Mouse (Mus musculus) hindbrain, embryonic 12.5 days (tissue): ENCODE data around the gene Vmn2r83. TPM values are rescaled to one million over a fixed set of nuclear protein-coding genes. Genes with fewer than 3 reads are reported as not detected.

Experiments used
- ATAC-seq: fragments of 200-750 bp; cut with Nextera tagmentation; 2 replicates; pipeline ENCODE4 v1.8.0; 2017; ENCODE audit warnings: moderate TSS enrichment; ENCODE audit not compliant: low FRiP score
- H3K27ac ChIP-seq: fragments of 300-500 bp; sonication (generic); 2 replicates; pipeline ENCODE4 v1.5.1; 2016; ENCODE audit warnings: mild to moderate bottlenecking
- H3K27me3 ChIP-seq: fragments of 300-500 bp; sonication (generic); 2 replicates; pipeline ENCODE4 v1.6.1; 2016; ENCODE audit warnings: mild to moderate bottlenecking
- H3K36me3 ChIP-seq: fragments of 300-500 bp; sonication (generic); 2 replicates; pipeline ENCODE4 v1.6.1; 2016; ENCODE audit warnings: mild to moderate bottlenecking
- H3K4me1 ChIP-seq: fragments of 300-500 bp; sonication (generic); 2 replicates; pipeline ENCODE4 v1.6.1; 2016
- H3K4me2 ChIP-seq: fragments of 300-500 bp; sonication (generic); replicated peaks from 2 replicates; pipeline ENCODE4 v1.6.1; 2016; ENCODE audit warnings: mild to moderate bottlenecking
- H3K4me3 ChIP-seq: fragments of 300-500 bp; sonication (generic); 2 replicates; pipeline ENCODE4 v1.5.1; 2016; ENCODE audit warnings: mild to moderate bottlenecking
- H3K9ac ChIP-seq: fragments of 300-500 bp; sonication (generic); 2 replicates; pipeline ENCODE4 v1.6.1; 2016; ENCODE audit warnings: mild to moderate bottlenecking, moderate library complexity
- H3K9me3 ChIP-seq: fragments of 300-500 bp; sonication (generic); replicated peaks from 2 replicates; pipeline ENCODE4 v1.6.1; 2016; ENCODE audit warnings: mild to moderate bottlenecking
- WGBS: fragments of 180-500 bp; shearing (Covaris S2); methylation state at CpG from one replicate; pipeline ENCODE4 v1.1.7; 2016; 5-methylcytosine and 5-hydroxymethylcytosine counted together
- polyA plus RNA-seq: library from polyadenylated mRNA; unstranded; fragments of >200 nt; fragmentation: Nextera tagmentation; extraction: Ambion mirVana; gene quantifications from 2 replicates; pipeline ENCODE4 v1.2.1, GENCODE M21; 2016

Gene Vmn2r83
- polyA plus RNA-seq, 1 experiment from 2014 or later: 0.05 TPM

DNA sequence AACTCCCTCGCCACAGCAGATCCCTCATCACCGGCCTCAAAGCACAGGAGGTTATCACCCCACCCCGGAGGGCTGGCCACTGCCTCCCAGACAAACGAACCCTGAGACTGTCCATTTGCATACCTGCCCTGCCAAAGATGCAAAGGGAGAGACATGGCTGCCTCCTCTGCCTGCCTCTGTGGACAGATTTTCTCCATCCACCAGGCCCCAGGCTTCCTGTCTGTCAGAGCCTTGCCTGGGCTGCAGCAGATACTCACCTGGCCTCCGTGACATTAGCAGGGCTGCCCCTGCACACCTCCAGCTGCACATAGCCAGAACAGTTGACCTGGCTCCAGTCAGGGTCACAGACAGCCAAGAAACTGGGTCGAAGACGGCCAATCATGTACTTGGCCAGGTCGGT lies 61.7 kb downstream of the Vmn2r83 start:
- Histone ChIP-seq H3K36me3 (no peaks in the 10 kb centered on the region), H3K27ac (no peak overlapping the region), H3K4me1 (peaks cover 16% of the 10 kb centered on the region), H3K9me3 (no peaks in the 10 kb centered on the region), H3K27me3 (no peaks in the 10 kb centered on the region; the same call in 1 of the 2 replicates), H3K4me3 (no peak overlapping the region), H3K4me2 (no peak overlapping the region), H3K9ac (no peak overlapping the region)
- WGBS: 72% methylated on average over 8 of the region's 8 CpGs
- ATAC-seq: no peak

DNA sequence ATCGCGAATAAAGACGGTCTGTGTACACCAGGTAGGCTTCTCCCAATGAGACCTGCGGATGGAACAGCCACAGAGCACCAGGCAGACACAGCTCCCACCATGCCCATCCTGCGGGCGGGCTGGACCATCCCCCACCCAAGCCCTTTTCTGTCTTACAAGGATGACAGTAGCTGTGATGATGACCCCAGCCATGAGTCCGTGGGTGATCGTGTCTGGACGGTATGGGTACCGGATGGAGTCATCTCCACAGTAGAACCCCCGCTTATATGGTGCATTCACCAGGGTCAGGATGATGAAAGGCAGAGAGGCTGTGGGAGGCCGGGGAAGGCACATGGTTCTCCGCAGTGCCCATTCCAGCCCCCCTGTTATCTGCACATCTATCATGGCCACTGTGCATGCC lies 62.2 kb downstream of the Vmn2r83 start:
- Histone ChIP-seq H3K36me3 (no peaks in the 10 kb centered on the region), H3K4me1 (peaks cover 16% of the 10 kb centered on the region), H3K27me3 (no peaks in the 10 kb centered on the region; the same call in 1 of the 2 replicates), H3K4me2 (no peak overlapping the region), H3K4me3 (no peak overlapping the region), H3K9ac (no peak overlapping the region), H3K27ac (no peak overlapping the region), H3K9me3 (no peaks in the 10 kb centered on the region)
- WGBS: 92% methylated on average over 13 of the region's 13 CpGs
- no peak for ATAC-seq

DNA sequence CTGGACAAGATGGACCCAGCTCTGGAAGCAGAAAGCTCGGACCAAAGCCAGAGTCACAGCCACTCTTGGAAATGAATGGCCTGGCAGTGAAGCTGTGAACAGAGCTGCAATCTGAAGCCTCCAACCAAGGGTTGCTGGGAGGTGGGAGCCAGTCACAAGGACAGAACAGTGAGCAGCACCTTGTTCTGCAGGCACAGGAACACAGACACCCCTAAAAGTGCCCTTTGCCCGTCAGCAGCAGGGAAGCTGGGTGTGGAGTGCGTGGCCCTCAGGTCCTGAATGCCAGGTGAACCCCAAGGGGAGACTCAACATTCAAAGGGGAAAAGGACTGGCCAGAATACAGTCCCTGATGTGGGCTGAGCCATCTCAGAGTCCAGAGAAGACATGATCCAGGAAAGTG lies 63.1 kb downstream of the Vmn2r83 start:
- peaks cover 16% of the 10 kb centered on the region for H3K4me1 ChIP-seq
- H3K9me3 ChIP-seq: no peaks in the 10 kb centered on the region
- 80% methylated on average over 3 of the region's 3 CpGs for WGBS
- H3K9ac ChIP-seq: no peak overlapping the region
- no peak overlapping the region for H3K4me2 ChIP-seq
- H3K27me3 ChIP-seq: no peaks in the 10 kb centered on the region; the same call in 1 of the 2 replicates
- ATAC-seq: no peak
- H3K4me3 ChIP-seq: no peak overlapping the region
- no peaks in the 10 kb centered on the region for H3K36me3 ChIP-seq
- H3K27ac ChIP-seq: no peak overlapping the region

DNA sequence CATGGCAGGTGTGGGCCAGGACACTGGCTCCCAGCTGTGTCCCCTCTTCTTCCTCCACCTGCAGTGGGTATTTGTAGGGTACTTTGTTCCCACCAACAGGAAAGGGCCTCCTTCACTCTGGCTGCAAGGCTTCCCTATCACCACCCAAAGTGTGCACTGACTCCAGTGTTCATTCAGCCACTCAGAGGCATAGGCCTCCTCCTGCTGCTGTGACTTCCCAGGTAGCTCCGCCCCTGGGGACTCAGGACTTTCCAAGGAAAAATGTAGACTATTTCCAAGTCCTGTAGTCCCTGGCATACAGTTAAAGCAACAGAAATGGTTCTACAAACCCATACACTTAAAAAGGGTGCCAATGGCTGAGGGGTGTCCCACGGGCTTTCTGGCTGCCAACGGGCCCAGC lies 64.1 kb downstream of the Vmn2r83 start:
- peaks cover 16% of the 10 kb centered on the region for H3K4me1 ChIP-seq
- 24% methylated on average over 3 of the region's 3 CpGs for WGBS
- peak overlapping the region; percentile 60 for H3K4me3 ChIP-seq
- H3K4me2 ChIP-seq: peak overlapping the region; percentile 96
- peak overlapping the region; percentile 63; the same call in 1 of the 2 replicates for H3K9ac ChIP-seq
- no peak overlapping the region for H3K27ac ChIP-seq
- no peaks in the 10 kb centered on the region for H3K9me3 ChIP-seq
- H3K27me3 ChIP-seq: no peaks in the 10 kb centered on the region; the same call in 1 of the 2 replicates
- peak; percentile 9; the same call in 1 of the 2 replicates for ATAC-seq
- H3K36me3 ChIP-seq: peaks cover 1% of the 10 kb centered on the region; the same call in 1 of the 2 replicates

DNA sequence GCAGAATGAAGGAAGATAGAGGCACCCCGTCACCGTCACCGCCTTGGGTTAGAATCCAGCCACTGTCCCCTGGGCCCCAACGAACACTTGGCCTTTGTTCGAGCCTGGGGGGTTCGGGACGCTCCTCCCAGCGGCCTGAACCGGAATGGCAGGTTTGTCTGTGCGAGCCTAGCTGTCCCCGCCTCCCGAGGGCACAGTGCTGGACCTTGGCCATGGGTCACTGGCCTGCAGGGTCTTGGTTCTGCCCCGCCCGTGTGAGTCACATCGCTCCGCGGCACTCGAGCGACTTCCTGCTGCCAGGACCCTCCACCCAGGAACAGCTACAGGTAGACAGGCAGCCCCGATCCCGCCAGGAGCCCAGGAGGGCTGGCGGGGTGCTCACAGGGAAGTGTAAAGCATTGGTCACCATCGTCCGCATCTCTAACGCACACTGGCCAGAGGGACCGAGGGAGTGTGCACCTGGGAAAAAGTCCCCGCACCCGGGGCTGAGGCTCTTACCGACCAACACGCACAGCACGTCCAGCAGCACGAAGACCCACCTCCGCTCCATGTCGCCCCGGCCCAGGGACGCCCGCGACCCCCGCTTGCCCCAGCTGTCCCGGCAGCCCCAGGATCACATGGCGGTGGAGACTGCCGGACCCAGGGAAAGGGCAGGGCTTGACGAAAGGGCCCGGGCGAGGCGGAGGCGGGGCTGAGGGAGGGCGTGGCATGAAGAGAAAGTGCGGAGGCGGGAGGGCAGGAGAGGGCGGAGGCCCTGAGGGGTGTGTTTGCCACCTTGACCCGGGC lies 64.8 kb downstream of the Vmn2r83 start, which contains the start of gene Plpp2:
Gene Plpp2 (minus strand): TSS at position 671 of the 786 bp plus-strand sequence.
- H3K27ac ChIP-seq: no peak within 1 kb of the TSS
- peak within 1 kb of the TSS; percentile 60 for H3K4me3 ChIP-seq
- H3K9me3 ChIP-seq: no peaks in the 10 kb centered on the region
- peaks cover 8% of the 10 kb centered on the region; the same call in 1 of the 2 replicates for H3K36me3 ChIP-seq
- H3K4me1 ChIP-seq: peaks cover 16% of the 10 kb centered on the region
- ATAC-seq: peak; percentile 48
- peak within 1 kb of the TSS; percentile 63 for H3K9ac ChIP-seq
- H3K4me2 ChIP-seq: peak within 1 kb of the TSS; percentile 96
- WGBS: under 1% methylated on average over 51 of the region's 52 CpGs
- H3K27me3 ChIP-seq: no peaks in the 10 kb centered on the region; the same call in 1 of the 2 replicates

DNA sequence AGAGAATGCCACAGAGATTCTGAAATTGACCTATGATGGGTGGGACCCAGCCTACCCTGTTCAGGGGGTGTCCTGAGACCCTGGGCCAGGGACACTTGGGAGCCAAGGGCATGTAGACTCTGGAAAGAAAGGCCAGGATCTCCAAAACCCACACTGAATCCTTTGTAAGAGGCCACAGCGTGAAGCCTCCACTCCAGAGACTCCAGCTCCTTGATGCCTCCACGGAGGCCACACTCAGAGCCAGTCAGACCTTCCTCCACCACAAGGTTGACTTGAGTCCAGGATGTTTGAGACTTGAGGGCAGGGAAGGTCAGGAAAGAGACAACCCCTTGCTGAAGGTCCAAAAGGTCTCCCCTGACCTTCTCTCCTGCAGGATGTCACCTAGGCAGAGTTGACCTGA lies 65.9 kb downstream of the Vmn2r83 start:
- Histone ChIP-seq H3K9me3 (no peaks in the 10 kb centered on the region), H3K4me3 (no peak overlapping the region), H3K4me2 (no peak overlapping the region), H3K36me3 (peaks cover 19% of the 10 kb centered on the region), H3K27ac (no peak overlapping the region), H3K9ac (no peak overlapping the region), H3K4me1 (peaks cover 16% of the 10 kb centered on the region), H3K27me3 (no peaks in the 10 kb centered on the region; the same call in 1 of the 2 replicates)
- 85% methylated on average over 2 of the region's 2 CpGs for WGBS
- ATAC-seq: no peak

DNA sequence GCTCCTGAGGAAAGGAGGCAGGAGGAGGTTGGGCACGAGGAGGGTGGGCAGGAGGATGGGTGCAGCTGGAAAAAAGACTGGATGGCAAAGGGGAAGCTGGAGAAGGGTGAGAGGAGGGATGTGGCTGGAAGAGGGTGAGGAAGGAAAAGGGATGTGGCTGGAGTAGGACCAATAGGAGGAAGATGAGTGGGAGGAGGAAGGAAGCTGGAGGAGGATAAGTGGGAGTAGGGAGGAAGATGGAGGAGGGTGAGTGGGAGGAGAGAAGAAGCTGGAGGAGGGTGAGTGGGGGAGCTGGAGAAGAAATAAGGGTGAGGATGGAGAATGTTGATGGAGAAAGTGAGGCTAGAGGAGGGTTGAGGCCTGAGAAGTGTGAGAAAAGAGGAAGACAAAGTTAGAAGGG lies 66.9 kb downstream of the Vmn2r83 start:
- Histone ChIP-seq H3K9me3 (no peaks in the 10 kb centered on the region), H3K4me1 (peaks cover 16% of the 10 kb centered on the region), H3K9ac (no peak overlapping the region), H3K4me2 (no peak overlapping the region), H3K27ac (no peak overlapping the region), H3K27me3 (no peaks in the 10 kb centered on the region; the same call in 1 of the 2 replicates), H3K36me3 (peaks cover 29% of the 10 kb centered on the region), H3K4me3 (no peak overlapping the region)
- 56% methylated on average over 1 of the region's 1 CpGs for WGBS
- no peak for ATAC-seq

DNA sequence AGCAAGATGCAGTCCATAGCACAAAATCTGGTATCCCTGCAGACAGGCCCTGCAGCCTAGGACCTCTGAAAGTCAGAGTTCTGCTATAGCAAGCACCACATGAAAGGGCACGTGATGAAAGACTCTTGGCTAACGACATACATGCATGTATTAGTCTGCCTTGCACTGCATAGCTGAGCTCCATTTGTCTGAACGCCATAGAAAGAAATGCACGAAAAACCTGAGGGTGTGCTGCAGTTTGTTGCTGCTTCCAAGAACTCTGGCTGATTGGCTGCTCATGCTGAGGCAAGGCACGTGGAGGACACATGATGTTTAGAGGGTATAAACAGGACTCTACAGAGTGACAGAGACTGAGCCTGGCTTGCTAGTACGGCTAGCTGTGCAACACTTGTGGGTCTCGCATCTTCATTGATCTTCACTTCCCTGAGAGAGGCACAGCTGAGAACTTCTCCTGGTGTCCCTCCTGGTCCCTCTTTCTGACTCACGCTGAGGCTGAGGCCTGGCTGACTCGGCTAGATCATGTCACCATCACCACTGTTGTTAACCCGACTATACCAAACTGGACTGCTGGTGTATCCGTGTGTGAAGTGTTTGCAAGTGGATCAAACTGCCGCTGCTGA lies 68.0 kb downstream of the Vmn2r83 start:
- Histone ChIP-seq H3K9me3 (no peaks in the 10 kb centered on the region), H3K9ac (no peak overlapping the region)
- ATAC-seq: no peak

DNA sequence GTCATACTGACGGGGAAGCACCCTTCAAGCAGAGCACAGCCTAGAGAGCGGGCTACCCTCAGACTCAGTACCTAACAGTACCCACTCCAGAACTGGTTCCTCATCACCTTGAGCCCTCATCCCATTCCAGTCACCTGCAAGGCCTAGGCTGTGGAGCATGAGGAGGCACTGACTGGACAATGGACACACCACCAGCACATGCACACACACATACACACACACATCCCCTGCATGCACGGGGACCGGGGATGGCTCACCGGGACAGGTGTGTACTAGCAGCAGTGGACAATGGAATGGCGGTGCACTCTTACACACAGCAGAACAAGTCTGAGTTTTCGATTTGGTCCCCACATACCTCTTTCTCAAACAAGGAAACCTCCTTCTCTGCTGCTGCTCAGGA lies 68.7 kb downstream of the Vmn2r83 start:
- ATAC-seq: no peak
- H3K9me3 ChIP-seq: no peaks in the 10 kb centered on the region
- no peak overlapping the region for H3K4me3 ChIP-seq
- H3K4me2 ChIP-seq: no peak overlapping the region
- peaks cover 47% of the 10 kb centered on the region for H3K36me3 ChIP-seq
- WGBS: 94% methylated on average over 7 of the region's 7 CpGs
- no peak overlapping the region for H3K27ac ChIP-seq
- no peaks in the 10 kb centered on the region; the same call in 1 of the 2 replicates for H3K27me3 ChIP-seq
- H3K9ac ChIP-seq: no peak overlapping the region
- H3K4me1 ChIP-seq: peaks cover 15% of the 10 kb centered on the region

More for the DNA sequence above, 68.0 kb downstream of the Vmn2r83 start:
- no peak overlapping the region for H3K4me2 ChIP-seq
- 78% methylated on average over 12 of the region's 12 CpGs for WGBS
- H3K36me3 ChIP-seq: peaks cover 40% of the 10 kb centered on the region
- no peak overlapping the region for H3K4me3 ChIP-seq
- H3K27ac ChIP-seq: no peak overlapping the region
- peaks cover 16% of the 10 kb centered on the region for H3K4me1 ChIP-seq
- no peaks in the 10 kb centered on the region; the same call in 1 of the 2 replicates for H3K27me3 ChIP-seq

DNA sequence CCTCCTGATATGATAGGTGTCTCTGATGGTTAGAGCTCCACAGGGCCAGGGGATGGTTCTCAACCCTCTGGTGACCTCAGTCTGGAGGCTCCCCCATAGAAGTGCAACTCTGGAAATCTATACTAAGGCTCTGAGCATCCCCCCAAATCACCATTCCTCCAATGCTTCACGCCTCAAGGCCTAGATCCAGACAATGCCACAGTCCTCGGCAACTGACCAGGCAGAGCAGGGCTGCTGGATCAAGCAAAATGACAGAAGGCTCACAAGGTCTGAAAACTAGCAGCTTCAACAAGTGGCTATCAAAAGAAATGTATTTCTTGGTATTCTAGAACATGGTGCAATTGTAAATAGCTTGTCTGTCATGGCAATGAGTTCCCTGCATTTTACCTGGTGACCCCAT lies 69.2 kb downstream of the Vmn2r83 start:
- Histone ChIP-seq H3K27me3 (no peaks in the 10 kb centered on the region; the same call in 1 of the 2 replicates), H3K4me1 (peaks cover 10% of the 10 kb centered on the region; the same call in 1 of the 2 replicates), H3K27ac (no peak overlapping the region), H3K4me3 (no peak overlapping the region), H3K36me3 (peaks cover 51% of the 10 kb centered on the region), H3K9me3 (no peaks in the 10 kb centered on the region), H3K9ac (no peak overlapping the region), H3K4me2 (no peak overlapping the region)
- ATAC-seq: no peak
- 88% methylated on average over 2 of the region's 2 CpGs for WGBS

DNA sequence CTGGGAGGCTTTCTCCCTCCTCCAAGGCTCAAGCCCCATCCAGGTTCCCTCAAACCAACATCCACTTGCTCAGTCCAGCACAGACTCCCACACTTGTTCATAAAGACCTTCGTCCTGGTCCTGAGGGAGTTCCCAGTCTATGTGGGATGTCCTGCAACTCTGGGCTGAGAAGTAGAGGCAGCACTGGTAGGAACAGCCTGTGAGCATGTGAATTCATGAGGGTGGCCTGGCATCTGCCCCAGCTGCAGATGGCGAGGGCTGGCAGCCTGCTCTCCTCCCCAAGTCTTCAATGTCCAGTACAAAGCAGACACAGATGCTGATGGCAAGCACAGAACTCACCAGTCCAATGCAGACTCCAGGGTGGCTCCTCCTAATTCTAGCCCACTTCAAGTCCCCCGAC lies 69.8 kb downstream of the Vmn2r83 start:
- no peak overlapping the region for H3K4me2 ChIP-seq
- peaks cover 56% of the 10 kb centered on the region for H3K36me3 ChIP-seq
- H3K4me3 ChIP-seq: no peak overlapping the region
- no peaks in the 10 kb centered on the region; the same call in 1 of the 2 replicates for H3K27me3 ChIP-seq
- no peak overlapping the region for H3K9ac ChIP-seq
- 91% methylated on average over 3 of the region's 3 CpGs for WGBS
- no peak overlapping the region for H3K27ac ChIP-seq
- no peak for ATAC-seq
- H3K4me1 ChIP-seq: 0 out of 2 replicates have a peak, but pooled peaks cover 5% of the 10 kb centered on the region
- H3K9me3 ChIP-seq: no peaks in the 10 kb centered on the region

DNA sequence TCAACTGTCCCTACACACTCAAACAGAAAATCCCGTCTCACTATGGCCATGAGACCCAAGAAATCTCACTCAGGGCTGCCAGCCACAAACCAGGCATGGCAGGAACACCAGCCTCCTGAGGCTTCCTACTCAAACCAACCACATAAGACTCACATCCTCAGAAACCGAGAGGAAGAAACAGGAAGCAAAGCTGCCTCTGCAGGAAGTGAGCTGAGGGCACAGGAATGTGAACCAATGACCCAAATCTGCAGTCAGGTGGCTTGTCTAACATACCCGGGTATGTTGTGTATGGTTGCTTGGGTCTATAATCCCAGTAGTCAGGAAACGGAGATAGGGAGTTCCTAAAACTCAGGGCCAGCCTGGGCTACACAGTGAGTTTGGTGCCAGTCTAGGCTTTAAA lies 70.3 kb downstream of the Vmn2r83 start:
- H3K27ac ChIP-seq: no peak overlapping the region
- ATAC-seq: no peak
- no peak overlapping the region for H3K4me3 ChIP-seq
- no peaks in the 10 kb centered on the region for H3K9me3 ChIP-seq
- H3K9ac ChIP-seq: no peak overlapping the region
- H3K36me3 ChIP-seq: peaks cover 62% of the 10 kb centered on the region
- H3K27me3 ChIP-seq: no peaks in the 10 kb centered on the region; the same call in 1 of the 2 replicates
- 0 out of 2 replicates have a peak, but pooled peaks cover 1% of the 10 kb centered on the region for H3K4me1 ChIP-seq
- no peak overlapping the region for H3K4me2 ChIP-seq
- 74% methylated on average over 4 of the region's 4 CpGs for WGBS
